Mouse (Mus musculus) heart, embryonic 11.5 days (tissue): ENCODE data around the gene Ppp1r13b. TPM values are rescaled to one million over a fixed set of nuclear protein-coding genes. Genes with fewer than 3 reads are reported as not detected.

ENCODE experiments used
- ATAC-seq: fragments of 200-750 bp; cut with Nextera tagmentation; replicated peaks from 2 replicates; pipeline ENCODE4 v1.8.0; 2017; ENCODE audit warnings: moderate library complexity; ENCODE audit not compliant: insufficient number of reproducible peaks, low FRiP score, low TSS enrichment
- H3K27ac ChIP-seq: fragments of 300-500 bp; sonication (generic); 2 replicates; pipeline ENCODE4 v1.5.1; 2014; ENCODE audit warnings: mild to moderate bottlenecking, low read depth, low read length
- H3K27me3 ChIP-seq: fragments of 300-500 bp; sonication (generic); 2 replicates; pipeline ENCODE4 v1.6.1; 2014; ENCODE audit warnings: mild to moderate bottlenecking, low read length, mixed read lengths; ENCODE audit not compliant: control insufficient read depth, insufficient read depth
- H3K36me3 ChIP-seq: fragments of 300-500 bp; sonication (generic); 2 replicates; pipeline ENCODE4 v1.6.1; 2014; ENCODE audit warnings: mild to moderate bottlenecking, low read length, moderate library complexity, mixed read lengths; ENCODE audit not compliant: control insufficient read depth, insufficient read depth
- H3K4me1 ChIP-seq: fragments of 300-500 bp; sonication (generic); 2 replicates; pipeline ENCODE4 v1.6.1; 2014; ENCODE audit warnings: low read length; ENCODE audit not compliant: control insufficient read depth, insufficient read depth
- H3K4me2 ChIP-seq: fragments of 300-500 bp; sonication (generic); 2 replicates; pipeline ENCODE4 v1.6.1; 2014; ENCODE audit warnings: mild to moderate bottlenecking, moderate library complexity
- H3K4me3 ChIP-seq: fragments of 300-500 bp; sonication (generic); 2 replicates; pipeline ENCODE4 v1.5.1; 2014; ENCODE audit warnings: low read depth, low read length
- H3K9ac ChIP-seq: fragments of 300-500 bp; sonication (generic); 2 replicates; pipeline ENCODE4 v1.6.1; 2014; ENCODE audit warnings: mild to moderate bottlenecking, low read depth, low read length, moderate library complexity
- H3K9me3 ChIP-seq: fragments of 300-500 bp; sonication (generic); replicated peaks from 2 replicates; pipeline ENCODE4 v1.6.1; 2016; ENCODE audit warnings: low read length; ENCODE audit not compliant: control insufficient read depth
- WGBS: fragments of 180-500 bp; shearing (Covaris S2); extraction: QIAGEN DNeasy Blood & Tissue Kit; methylation state at CpG from one replicate; pipeline ENCODE4 v1.1.7; 2014; ENCODE audit not compliant: insufficient replicate concordance; 5-methylcytosine and 5-hydroxymethylcytosine counted together
- polyA plus RNA-seq: library from polyadenylated mRNA; unstranded; fragments of >200 nt; fragmentation: Nextera tagmentation; extraction: Ambion mirVana; gene quantifications from 2 replicates; pipeline ENCODE4 v1.2.1, GENCODE M21; 2014

The Ppp1r13b gene
- polyA plus RNA-seq, 1 experiment from 2014 or later, result 16.5 TPM

DNA sequence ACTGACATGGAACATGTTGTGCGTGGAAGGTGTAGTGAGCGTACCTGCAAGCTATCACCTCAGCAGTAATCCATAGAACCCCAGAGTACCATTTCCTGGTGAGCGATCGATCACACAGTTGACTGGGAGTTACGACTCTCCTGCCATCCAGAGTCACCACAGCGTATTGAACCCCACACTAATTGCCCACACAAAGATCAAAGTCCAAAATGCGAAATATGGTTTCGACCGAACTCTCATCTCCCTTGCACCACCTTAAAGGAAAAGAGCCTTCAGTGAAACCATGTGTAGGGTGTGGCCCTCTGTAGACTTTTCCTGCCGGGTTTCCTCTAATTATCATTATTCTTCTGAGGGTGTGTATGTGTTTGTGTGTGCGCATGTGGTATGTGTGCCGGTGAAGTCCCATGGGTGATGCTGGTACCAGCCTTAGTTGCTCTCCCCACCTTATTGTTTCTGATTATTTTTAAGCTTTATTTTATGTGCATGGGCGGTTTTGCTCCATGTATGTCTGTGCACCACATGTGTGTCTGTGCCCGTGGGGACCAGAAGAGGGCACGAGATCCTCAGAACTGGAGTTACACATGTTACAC is 3.4 kb upstream of the Ppp1r13b start:
- H3K9ac ChIP-seq, result no peak overlapping the region
- no peak for ATAC-seq
- H3K4me2 ChIP-seq, result no peak overlapping the region
- no peak overlapping the region for H3K4me3 ChIP-seq
- H3K4me1 ChIP-seq, result peaks cover 8% of the 10 kb centered on the region; the same call in 1 of the 2 replicates
- no peaks in the 10 kb centered on the region for H3K9me3 ChIP-seq
- H3K27ac ChIP-seq, result no peak overlapping the region
- H3K27me3 ChIP-seq, result no peaks in the 10 kb centered on the region; the same call in 1 of the 2 replicates
- 87% methylated on average over 15 of the region's 15 CpGs for WGBS
- H3K36me3 ChIP-seq, result no peaks in the 10 kb centered on the region

DNA sequence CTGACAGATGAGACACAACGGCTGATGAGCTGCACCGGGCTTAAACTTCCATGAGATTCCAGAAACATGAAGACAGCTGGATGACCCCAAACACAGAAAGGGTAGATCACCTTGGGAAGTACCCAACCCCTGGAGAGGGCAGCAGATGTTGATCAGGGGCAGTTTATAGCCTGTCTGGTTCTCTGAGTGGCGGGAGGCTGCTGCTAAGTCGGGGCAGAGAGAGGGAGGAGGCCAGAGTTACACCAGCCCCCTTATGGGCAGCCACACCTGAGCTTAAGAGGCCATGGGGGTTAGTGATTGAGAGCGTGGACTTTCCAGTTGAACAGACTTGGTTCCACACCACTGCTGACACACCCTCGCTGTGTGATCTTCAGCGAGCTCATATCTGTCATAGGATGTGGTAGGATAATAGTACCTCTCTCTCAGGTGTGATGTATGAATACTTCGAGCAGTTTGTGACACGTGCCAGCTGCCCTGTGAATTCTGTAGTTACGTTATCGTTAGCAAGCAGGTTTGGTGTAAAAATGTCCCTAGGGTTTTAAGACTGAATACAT is 1.2 kb upstream of the Ppp1r13b start:
- peaks cover 8% of the 10 kb centered on the region; the same call in 1 of the 2 replicates for H3K4me1 ChIP-seq

DNA sequence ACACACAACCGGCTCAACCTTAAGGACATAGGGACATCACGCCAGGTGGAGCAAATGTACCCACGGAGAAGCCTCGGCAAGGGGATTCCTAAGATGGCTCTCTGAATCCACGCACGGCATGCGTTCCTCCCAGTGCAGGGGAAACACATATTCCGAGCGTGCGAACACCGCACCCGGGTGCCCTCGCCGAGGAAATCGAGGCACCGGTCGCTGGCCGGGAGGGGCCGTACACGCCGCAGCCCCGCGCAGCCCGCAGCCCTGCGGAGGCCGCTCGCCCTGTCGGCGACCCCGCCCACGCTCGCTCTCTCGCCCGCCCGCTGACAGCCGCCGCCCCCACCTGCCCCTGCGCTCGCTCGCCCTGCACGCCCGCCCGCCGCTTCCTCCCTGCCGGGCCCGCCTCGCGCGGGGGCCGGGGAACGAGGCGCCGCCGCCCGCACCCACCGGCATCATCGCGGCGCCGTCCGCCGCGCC is 454 bp downstream of the Ppp1r13b start:
- Histone ChIP-seq H3K4me1 (peaks cover 8% of the 10 kb centered on the region; the same call in 1 of the 2 replicates), H3K36me3 (no peaks in the 10 kb centered on the region), H3K27me3 (no peaks in the 10 kb centered on the region; the same call in 1 of the 2 replicates), H3K9ac (peak overlapping the region; percentile 87), H3K4me2 (peak overlapping the region; percentile 85), H3K9me3 (no peaks in the 10 kb centered on the region), H3K4me3 (peak overlapping the region; percentile 82), H3K27ac (peak overlapping the region; percentile 92)
- whole genome bisulfite sequencing, result under 1% methylated on average over 39 of the region's 63 CpGs
- ATAC-seq, result peak; percentile 80

More for the DNA sequence above, 1.2 kb upstream of the Ppp1r13b start:
- no peaks in the 10 kb centered on the region for H3K36me3 ChIP-seq
- no peak overlapping the region for H3K27ac ChIP-seq
- 69% methylated on average over 11 of the region's 11 CpGs for WGBS
- H3K27me3 ChIP-seq, result no peaks in the 10 kb centered on the region; the same call in 1 of the 2 replicates
- peak overlapping the region; percentile 85 for H3K4me2 ChIP-seq
- ATAC-seq, result no peak
- no peaks in the 10 kb centered on the region for H3K9me3 ChIP-seq
- no peak overlapping the region for H3K9ac ChIP-seq
- H3K4me3 ChIP-seq, result no peak overlapping the region

DNA sequence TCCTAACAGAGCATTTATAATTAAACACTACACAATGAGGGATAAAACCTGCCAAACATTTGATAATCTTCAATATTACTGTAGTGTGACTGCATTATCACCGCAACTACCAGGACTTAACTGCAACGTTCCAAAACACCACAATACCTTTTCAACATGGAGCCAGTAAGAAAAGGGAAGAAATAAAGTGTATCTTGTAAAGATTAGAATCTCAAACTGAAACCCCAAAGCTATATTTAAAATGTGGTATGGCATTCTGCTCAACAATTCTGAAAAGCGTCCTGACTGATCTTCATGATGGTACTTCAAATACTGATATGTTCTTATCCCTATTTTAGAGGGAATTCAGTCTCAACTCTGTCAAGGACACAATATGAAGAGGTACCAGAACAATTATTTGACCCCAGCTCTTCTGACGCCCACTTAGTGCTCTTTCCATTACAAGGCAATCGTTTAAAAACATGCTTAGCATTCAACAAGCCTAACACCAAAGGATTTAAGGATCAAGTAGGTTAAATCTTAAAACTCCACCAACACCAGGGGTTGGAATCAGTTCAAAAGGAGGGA is 1.5 kb downstream of the Ppp1r13b start:
- H3K4me1 ChIP-seq, result peaks cover 12% of the 10 kb centered on the region; the same call in 1 of the 2 replicates
- no peak for ATAC-seq
- H3K4me2 ChIP-seq, result peak overlapping the region; percentile 85
- no peak overlapping the region for H3K9ac ChIP-seq
- no peaks in the 10 kb centered on the region for H3K36me3 ChIP-seq
- 53% methylated on average over 5 of the region's 5 CpGs for WGBS
- H3K9me3 ChIP-seq, result no peaks in the 10 kb centered on the region
- peak overlapping the region; percentile 82 for H3K4me3 ChIP-seq
- H3K27ac ChIP-seq, result no peak overlapping the region
- H3K27me3 ChIP-seq, result no peaks in the 10 kb centered on the region; the same call in 1 of the 2 replicates

DNA sequence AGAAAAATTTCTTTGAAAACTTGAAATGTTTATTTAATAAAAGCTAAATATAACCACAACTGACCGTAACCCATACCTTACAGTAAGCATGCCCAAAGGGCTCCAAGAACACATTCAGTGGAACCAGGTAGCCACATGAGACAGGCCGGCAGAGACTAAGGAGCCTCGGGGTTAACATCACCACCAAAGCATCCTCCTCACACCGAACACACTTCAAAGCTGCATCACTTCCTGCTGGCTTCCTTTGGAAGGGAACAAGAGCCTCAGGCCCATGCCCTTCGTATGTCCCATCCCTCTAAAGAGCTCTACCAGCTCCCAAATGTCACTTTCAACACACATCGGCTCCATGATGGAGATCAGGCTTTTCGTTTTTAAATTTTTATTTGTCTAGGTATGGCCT is 5.4 kb downstream of the Ppp1r13b start:
- H3K9ac ChIP-seq, result no peak overlapping the region
- H3K36me3 ChIP-seq, result no peaks in the 10 kb centered on the region
- no peaks in the 10 kb centered on the region for H3K9me3 ChIP-seq
- H3K4me1 ChIP-seq, result peaks cover 24% of the 10 kb centered on the region
- WGBS, result 63% methylated on average over 7 of the region's 7 CpGs
- H3K4me2 ChIP-seq, result no peak overlapping the region
- H3K27ac ChIP-seq, result no peak overlapping the region
- no peak for ATAC-seq
- H3K27me3 ChIP-seq, result no peaks in the 10 kb centered on the region
- H3K4me3 ChIP-seq, result no peak overlapping the region

DNA sequence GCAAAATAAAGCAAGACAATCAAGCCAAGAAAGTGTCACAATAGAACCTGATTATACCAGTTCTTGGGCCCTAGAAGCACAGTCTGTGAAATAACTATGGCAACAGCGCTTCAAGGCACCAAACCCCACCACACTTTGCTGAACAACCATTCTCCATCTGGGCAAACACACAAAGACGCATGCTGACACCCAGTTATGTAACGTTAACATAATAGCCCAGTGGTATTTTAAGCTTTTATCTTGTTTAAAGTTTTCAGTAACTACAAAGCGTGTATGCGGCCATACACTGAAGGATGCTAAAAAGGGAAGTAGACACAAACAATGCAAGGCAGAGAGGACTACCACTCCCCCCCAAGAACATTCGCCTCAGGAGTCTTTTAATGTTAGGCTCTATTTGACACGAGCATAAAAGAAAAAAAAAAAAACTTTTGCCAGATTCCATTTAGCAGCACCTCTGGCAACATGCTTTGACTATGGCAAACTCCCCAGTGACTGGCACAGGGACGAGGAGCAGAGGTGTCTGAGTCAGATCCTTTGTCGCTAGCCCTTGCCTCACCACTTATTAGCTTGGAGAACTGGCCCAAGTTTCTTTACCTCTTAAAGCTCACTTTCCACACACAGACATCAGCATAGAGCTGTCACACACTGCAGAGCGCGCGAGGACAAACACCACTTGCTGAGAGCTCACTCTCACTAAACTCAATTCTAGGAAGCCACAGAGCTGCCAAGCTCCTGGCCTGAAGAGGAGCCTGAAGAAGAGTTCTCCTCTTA is 6.6 kb downstream of the Ppp1r13b start:
- Histone ChIP-seq H3K9me3 (no peaks in the 10 kb centered on the region), H3K9ac (no peak overlapping the region), H3K4me1 (peaks cover 32% of the 10 kb centered on the region), H3K27ac (no peak overlapping the region), H3K36me3 (no peaks in the 10 kb centered on the region), H3K4me3 (no peak overlapping the region), H3K4me2 (no peak overlapping the region), H3K27me3 (no peaks in the 10 kb centered on the region)
- 64% methylated on average over 12 of the region's 12 CpGs for WGBS
- no peak for ATAC-seq

DNA sequence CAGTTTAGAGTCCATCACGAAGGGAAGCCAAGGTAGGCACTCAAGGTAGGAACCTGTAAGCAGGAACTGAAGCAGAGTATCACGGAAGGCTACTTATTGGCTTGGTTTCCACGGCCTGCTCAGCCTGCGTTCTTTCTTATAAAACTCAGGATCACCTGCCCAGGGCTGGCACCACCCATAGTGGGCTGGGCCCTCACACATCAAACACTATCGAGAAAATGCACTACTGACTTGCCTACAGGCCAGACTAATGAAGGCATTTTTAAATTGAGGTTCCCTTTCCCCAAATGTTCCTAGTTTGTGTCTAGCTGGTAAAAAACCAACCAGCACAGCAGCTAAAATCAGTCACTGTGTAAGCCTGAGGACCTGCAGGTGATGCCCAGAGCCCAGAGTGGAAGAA is 8.3 kb downstream of the Ppp1r13b start:
- Histone ChIP-seq H3K27ac (no peak overlapping the region), H3K4me1 (peaks cover 37% of the 10 kb centered on the region), H3K36me3 (no peaks in the 10 kb centered on the region), H3K27me3 (no peaks in the 10 kb centered on the region), H3K9me3 (no peaks in the 10 kb centered on the region), H3K9ac (no peak overlapping the region), H3K4me3 (no peak overlapping the region), H3K4me2 (no peak overlapping the region)
- ATAC-seq, result no peak
- WGBS, result 80% methylated on average over 5 of the region's 5 CpGs

DNA sequence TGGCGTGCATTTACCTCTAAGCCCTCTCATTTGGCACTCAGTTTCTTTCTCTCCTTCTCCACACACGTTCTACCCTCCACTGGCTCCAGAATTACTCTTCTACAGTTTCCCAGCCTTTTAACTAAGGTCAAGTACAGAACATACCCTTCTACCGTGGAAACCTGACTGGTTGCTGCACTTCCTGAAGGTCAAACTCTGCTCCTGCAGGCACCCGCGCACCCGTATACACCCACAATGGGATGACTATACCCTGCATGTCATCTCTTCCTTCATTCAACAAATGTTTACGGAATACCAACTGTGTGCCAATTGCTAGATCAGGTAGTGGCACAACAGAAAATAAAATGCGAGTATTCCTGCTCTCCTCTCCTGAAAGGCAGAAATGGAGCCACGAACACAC is 9.2 kb downstream of the Ppp1r13b start:
- WGBS, result 66% methylated on average over 9 of the region's 9 CpGs
- Histone ChIP-seq H3K4me2 (no peak overlapping the region), H3K27me3 (no peaks in the 10 kb centered on the region), H3K4me1 (peaks cover 44% of the 10 kb centered on the region), H3K27ac (no peak overlapping the region), H3K9ac (no peak overlapping the region), H3K9me3 (no peaks in the 10 kb centered on the region), H3K4me3 (no peak overlapping the region), H3K36me3 (no peaks in the 10 kb centered on the region)
- no peak for ATAC-seq
